Mouse (Mus musculus): ENCODE measurements around the gene Pde10a. TPM values are rescaled to one million over a fixed set of nuclear protein-coding genes. Genes with fewer than 3 reads are reported as not detected.

Gene Pde10a
- polyA plus RNA-seq, 1 experiment = not detected

- no peaks in the 10 kb centered on the region for H3K4me1 ChIP-seq (ENCODE audit: control insufficient read depth, insufficient read depth, low read length)
- no peak for TF ChIP-seq CTCF (IDR thresholded peaks at IDR 0.05; ENCODE audit: low read depth, low read length)
- no peak for TF ChIP-seq POLR2A (IDR thresholded peaks at IDR 0.05; ENCODE audit: borderline replicate concordance, low read depth, low read length)
- no peak overlapping the region for H3K4me3 ChIP-seq (ENCODE audit: insufficient read depth, low read length)
- H3K27ac ChIP-seq (ENCODE audit: insufficient read depth, low read depth, low read length) = no peak overlapping the region
These were observed 288.8 kb downstream of the Pde10a start for GRCm38 (mm10) chr17:8813773-8814491.

- TF ChIP-seq POLR2A (IDR thresholded peaks at IDR 0.05; ENCODE audit: borderline replicate concordance, low read depth, low read length) (no peak), CTCF (IDR thresholded peaks at IDR 0.05; ENCODE audit: low read depth, low read length) (no peak)
- no peak overlapping the region for H3K27ac ChIP-seq (ENCODE audit: insufficient read depth, low read depth, low read length)
- no peaks in the 10 kb centered on the region for H3K4me1 ChIP-seq (ENCODE audit: control insufficient read depth, insufficient read depth, low read length)
These were observed 290.2 kb downstream of the Pde10a start for GRCm38 (mm10) chr17:8815376-8815775.

GRCm38 (mm10) chr17:8815864-8816263, 290.7 kb downstream of the Pde10a start:
- Histone ChIP-seq H3K4me3 (ENCODE audit: insufficient read depth, low read length) (no peak overlapping the region), H3K4me1 (ENCODE audit: control insufficient read depth, insufficient read depth, low read length) (no peaks in the 10 kb centered on the region), H3K27ac (ENCODE audit: insufficient read depth, low read depth, low read length) (no peak overlapping the region)
- TF ChIP-seq CTCF (IDR thresholded peaks at IDR 0.05; ENCODE audit: low read depth, low read length) (no peak), POLR2A (IDR thresholded peaks at IDR 0.05; ENCODE audit: borderline replicate concordance, low read depth, low read length) (no peak)

More at GRCm38 (mm10) chr17:8815376-8815775, 290.2 kb downstream of the Pde10a start:
- no peak overlapping the region for H3K4me3 ChIP-seq (ENCODE audit: insufficient read depth, low read length)

GRCm38 (mm10) chr17:8818675-8819074, 293.5 kb downstream of the Pde10a start:
- H3K4me3 ChIP-seq (ENCODE audit: insufficient read depth, low read length) = no peak overlapping the region
- H3K27ac ChIP-seq (ENCODE audit: insufficient read depth, low read depth, low read length) = no peak overlapping the region
- H3K4me1 ChIP-seq (ENCODE audit: control insufficient read depth, insufficient read depth, low read length) = no peaks in the 10 kb centered on the region
- TF ChIP-seq POLR2A (IDR thresholded peaks at IDR 0.05; ENCODE audit: borderline replicate concordance, low read depth, low read length) = no peak
- no peak for TF ChIP-seq CTCF (IDR thresholded peaks at IDR 0.05; ENCODE audit: low read depth, low read length)

DNA sequence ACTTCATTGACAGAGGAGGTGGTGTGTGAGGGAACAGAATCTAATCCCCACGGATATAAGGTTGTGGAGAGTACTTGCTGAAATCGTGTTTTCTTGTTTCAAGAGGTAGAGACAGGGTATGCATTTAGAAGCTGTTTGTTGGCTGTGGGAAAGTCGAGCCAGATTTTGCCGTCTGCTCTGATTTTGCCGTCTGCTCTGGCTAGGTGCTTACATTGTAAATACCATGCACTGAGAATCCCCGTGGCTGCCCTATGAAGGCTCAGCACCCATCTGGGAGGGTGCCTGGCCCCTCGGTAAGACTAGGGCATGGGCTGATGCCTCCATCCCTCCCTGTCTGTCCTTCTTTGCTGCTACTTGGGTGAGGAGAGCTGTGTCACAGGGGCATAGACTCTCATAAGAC, 298.4 kb downstream of the Pde10a start:
- Histone ChIP-seq H3K4me3 (ENCODE audit: insufficient read depth, low read length) (no peak overlapping the region), H3K27ac (ENCODE audit: insufficient read depth, low read depth, low read length) (no peak overlapping the region), H3K4me1 (ENCODE audit: control insufficient read depth, insufficient read depth, low read length) (no peaks in the 10 kb centered on the region)
- no peak for TF ChIP-seq POLR2A (IDR thresholded peaks at IDR 0.05; ENCODE audit: borderline replicate concordance, low read depth, low read length)
- no peak for TF ChIP-seq CTCF (IDR thresholded peaks at IDR 0.05; ENCODE audit: low read depth, low read length)

GRCm38 (mm10) chr17:8827204-8827603, 302.0 kb downstream of the Pde10a start:
- Histone ChIP-seq H3K27ac (ENCODE audit: insufficient read depth, low read depth, low read length) (no peak overlapping the region), H3K4me3 (ENCODE audit: insufficient read depth, low read length) (no peak overlapping the region), H3K4me1 (ENCODE audit: control insufficient read depth, insufficient read depth, low read length) (no peaks in the 10 kb centered on the region)
- TF ChIP-seq CTCF (IDR thresholded peaks at IDR 0.05; ENCODE audit: low read depth, low read length) (no peak), POLR2A (IDR thresholded peaks at IDR 0.05; ENCODE audit: borderline replicate concordance, low read depth, low read length) (no peak)

DNA sequence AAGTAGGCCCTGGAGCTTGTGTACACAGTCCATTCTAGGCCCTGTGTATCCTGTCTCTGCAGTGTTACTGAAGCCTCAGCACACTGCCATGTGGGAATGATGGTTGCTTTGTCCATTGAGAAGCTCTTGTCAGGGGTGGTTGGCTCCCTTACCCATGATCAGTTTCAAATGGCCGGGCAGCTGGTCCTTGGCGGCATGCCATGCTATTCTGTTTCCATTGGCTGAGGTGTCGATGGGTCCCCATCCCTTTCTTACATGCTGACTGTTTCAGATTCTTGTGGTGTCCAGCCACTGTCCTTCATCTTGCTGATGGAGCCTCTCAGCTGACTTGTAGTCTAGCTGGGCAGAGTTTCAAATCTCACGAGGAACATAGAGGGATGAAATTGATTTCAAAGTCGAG, 305.8 kb downstream of the Pde10a start:
- Histone ChIP-seq H3K27ac (ENCODE audit: insufficient read depth, low read depth, low read length) (no peak overlapping the region), H3K4me1 (ENCODE audit: control insufficient read depth, insufficient read depth, low read length) (no peaks in the 10 kb centered on the region), H3K4me3 (ENCODE audit: insufficient read depth, low read length) (no peak overlapping the region)
- TF ChIP-seq POLR2A (IDR thresholded peaks at IDR 0.05; ENCODE audit: borderline replicate concordance, low read depth, low read length) = no peak
- TF ChIP-seq CTCF (IDR thresholded peaks at IDR 0.05; ENCODE audit: low read depth, low read length) = no peak

DNA sequence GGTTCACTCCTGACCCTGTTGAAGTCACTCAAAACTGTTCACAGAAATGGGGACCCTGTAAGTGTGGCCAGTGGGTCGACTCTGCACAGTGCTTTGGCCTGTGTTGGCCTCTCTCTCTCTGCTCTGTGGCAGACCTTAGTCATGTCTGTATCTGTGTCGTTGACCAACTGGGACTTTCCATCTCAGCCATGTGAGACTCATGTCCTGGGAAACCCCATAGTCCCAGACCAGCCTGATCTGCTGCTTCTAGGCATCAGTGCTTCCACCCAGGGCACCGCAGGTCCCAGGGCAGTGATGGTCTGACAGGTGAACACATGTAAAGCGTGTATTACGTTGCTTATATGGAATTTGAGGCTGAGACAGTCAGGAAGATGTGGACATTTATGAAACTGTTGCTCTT, 311.1 kb downstream of the Pde10a start:
- Histone ChIP-seq H3K4me1 (ENCODE audit: control insufficient read depth, insufficient read depth, low read length) (no peaks in the 10 kb centered on the region), H3K27ac (ENCODE audit: insufficient read depth, low read depth, low read length) (no peak overlapping the region), H3K4me3 (ENCODE audit: insufficient read depth, low read length) (no peak overlapping the region)
- TF ChIP-seq CTCF (IDR thresholded peaks at IDR 0.05; ENCODE audit: low read depth, low read length) (no peak), POLR2A (IDR thresholded peaks at IDR 0.05; ENCODE audit: borderline replicate concordance, low read depth, low read length) (no peak)

- no peak overlapping the region for H3K4me3 ChIP-seq (ENCODE audit: insufficient read depth, low read length)
- TF ChIP-seq CTCF (IDR thresholded peaks at IDR 0.05; ENCODE audit: low read depth, low read length) (no peak), POLR2A (IDR thresholded peaks at IDR 0.05; ENCODE audit: borderline replicate concordance, low read depth, low read length) (no peak)
- no peaks in the 10 kb centered on the region for H3K4me1 ChIP-seq (ENCODE audit: control insufficient read depth, insufficient read depth, low read length)
- no peak overlapping the region for H3K27ac ChIP-seq (ENCODE audit: insufficient read depth, low read depth, low read length)
These were observed 313.1 kb downstream of the Pde10a start for GRCm38 (mm10) chr17:8838252-8838651.

DNA sequence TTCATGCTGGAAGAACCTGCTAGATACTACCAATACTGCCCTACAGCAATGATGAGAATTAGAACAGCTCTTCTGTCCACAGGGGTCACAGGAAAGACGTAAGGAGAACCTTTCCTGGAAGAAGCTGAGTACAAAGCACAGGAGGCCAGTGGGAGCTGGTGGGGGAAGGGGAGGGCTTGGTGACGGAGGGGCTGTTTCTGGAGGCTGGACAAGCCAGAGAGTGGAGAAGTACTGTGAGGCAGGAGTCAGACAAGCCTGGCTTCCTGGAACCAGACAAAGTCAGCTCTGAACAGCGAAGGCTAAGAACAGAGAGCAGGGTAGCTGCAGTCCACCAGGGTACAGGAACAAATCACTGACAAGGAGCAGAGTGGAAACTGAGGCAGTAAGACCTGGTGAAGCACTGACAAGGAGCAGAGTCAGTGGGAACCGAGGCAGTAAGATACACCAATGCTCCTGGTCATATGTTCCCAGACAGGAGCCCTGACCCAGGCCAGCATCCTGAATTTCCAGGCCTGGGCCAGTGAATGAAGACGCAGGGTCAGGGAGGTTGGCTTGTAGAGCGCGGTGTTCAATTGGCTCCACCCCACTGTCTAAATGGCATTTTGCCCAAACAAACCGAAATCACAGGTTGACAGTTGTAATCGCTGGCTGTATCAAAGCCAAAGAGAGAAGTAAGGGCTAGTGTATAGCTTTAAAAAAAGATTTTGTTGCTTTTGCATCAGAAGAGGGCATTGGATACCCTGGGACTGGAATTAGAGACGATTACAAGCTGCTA, 314.3 kb downstream of the Pde10a start:
- no peak overlapping the region for H3K4me3 ChIP-seq (ENCODE audit: insufficient read depth, low read length)
- TF ChIP-seq CTCF (IDR thresholded peaks at IDR 0.05; ENCODE audit: low read depth, low read length) (no peak), POLR2A (IDR thresholded peaks at IDR 0.05; ENCODE audit: borderline replicate concordance, low read depth, low read length) (no peak)
- H3K27ac ChIP-seq (ENCODE audit: insufficient read depth, low read depth, low read length) = no peak overlapping the region
- no peaks in the 10 kb centered on the region for H3K4me1 ChIP-seq (ENCODE audit: control insufficient read depth, insufficient read depth, low read length)
